Mouse (Mus musculus) ES-CJ7 (cell line): Measurements from ENCODE around the gene Dennd1b.

Experiments
- DNase-seq: peaks from one replicate; pipeline ENCODE4 v3.0.0; 2011; ENCODE audit warnings: low read depth, low spot score

The Dennd1b gene

GRCm38 (mm10) chr1:138963161-138963867 lies at the start of gene Dennd1b:
Gene Dennd1b, plus strand, starts transcription at chr1:138963435.
- peak; percentile 85 for DNase-seq

DNA sequence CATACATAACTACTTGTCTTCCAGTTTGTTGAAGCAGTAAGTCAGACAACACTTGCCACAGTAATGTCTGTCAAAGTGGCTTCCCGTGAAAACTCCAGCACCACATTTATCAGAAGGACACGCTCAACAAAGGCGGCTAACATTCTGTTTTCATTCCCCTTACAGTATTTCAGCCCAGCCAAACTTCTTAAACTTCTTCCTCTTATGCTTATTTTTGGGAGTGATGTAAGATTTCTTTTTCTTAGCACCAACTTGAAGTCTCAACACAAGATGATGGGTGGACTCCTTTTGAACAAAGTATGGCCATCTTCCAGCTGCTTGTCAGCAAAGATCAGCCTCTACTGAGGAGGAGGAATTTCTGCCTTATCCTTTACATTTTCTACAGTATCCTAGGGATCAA lies 47.6 kb upstream of the Dennd1b start:
- DNase-seq: no peak

GRCm38 (mm10) chr1:138919601-138920000 lies 43.6 kb upstream of the Dennd1b start:
- no peak for DNase-seq

DNA sequence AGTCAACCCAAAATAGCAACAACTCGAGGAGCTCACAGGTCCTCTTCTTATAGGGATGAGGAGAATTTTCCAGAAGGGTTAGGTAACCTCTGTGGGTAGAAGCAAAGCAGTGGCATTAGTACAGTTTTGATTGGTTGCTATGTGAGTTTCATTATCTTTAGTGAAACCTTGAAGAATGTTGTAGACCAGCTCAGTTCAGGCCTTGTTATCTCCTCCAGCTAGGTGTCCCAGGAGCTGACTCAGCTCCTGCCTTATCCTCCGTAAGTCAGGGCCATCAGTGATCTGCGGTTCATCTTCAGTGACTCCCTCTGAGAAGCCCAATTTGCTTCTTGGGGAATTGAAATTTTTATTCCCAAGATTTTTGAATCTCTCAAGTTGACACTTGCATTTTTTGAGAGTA lies 43.2 kb upstream of the Dennd1b start:
- DNase-seq: no peak

- no peak for DNase-seq
Observed at GRCm38 (mm10) chr1:138920799-138921198, 42.4 kb upstream of the Dennd1b start.

GRCm38 (mm10) chr1:138922886-138923285 lies 40.3 kb upstream of the Dennd1b start:
- no peak for DNase-seq

- no peak for DNase-seq
Observed at GRCm38 (mm10) chr1:138924282-138924681, 39.0 kb upstream of the Dennd1b start.

DNA sequence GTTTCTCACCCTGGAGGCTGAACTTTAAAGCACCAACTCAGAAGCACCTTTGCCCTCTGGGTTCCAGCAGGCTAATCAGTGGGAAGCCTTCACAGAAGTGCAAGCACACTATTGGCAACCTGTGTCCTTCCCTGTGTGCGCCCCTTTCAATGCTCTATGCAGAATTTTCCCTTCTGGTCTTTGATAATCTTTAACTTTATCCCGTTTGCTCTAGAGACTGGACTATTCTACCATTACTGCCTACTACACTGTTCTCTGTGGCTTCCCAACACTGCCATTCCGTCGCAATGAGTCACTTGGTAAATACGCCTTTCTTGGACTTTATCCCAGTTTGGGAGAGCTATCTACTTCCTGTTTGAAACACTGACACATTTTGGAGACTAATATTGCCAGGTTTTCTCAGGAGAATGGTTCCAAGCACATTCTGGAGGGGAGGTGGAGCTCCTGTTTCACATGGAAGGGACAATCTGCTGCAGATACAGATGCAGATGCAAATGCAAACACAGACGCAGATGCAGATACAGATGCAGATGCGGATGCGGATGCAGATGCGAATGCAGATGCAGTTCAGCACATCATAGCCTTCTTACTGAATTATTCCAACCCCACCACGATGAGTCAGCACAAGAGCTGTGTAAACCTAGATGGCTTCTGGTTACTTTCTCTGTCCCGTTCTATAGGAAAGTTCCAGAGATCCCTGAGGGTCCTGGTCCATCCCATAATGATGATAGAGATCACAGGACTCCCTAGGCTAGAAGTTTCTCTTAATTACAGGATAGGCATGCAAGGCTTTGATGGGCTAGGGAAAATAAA lies 34.4 kb upstream of the Dennd1b start:
- DNase-seq: no peak

DNA sequence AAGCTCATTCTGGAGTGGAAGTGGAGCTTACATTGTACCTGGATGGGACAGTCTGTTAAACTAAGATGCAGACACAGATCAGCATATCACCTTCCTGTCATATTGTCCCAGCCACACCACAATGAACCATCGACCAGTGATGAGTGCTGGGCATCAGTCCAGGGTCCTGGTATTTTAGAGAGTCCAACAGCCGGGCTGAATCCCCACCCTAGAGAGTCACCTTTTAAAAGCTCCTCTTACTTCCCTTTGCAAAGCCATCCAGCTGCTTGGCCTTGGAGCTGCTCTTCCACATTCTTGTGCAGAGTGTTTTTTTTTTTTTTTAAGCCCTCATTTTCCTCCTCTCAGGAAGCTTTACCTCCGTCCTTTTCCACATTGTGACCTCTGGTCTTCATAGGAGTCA lies 33.2 kb upstream of the Dennd1b start:
- no peak for DNase-seq

- no peak for DNase-seq
Observed at GRCm38 (mm10) chr1:138930856-138931255, 32.4 kb upstream of the Dennd1b start.

- no peak for DNase-seq
Observed at GRCm38 (mm10) chr1:138936169-138936568, 27.1 kb upstream of the Dennd1b start.

DNA sequence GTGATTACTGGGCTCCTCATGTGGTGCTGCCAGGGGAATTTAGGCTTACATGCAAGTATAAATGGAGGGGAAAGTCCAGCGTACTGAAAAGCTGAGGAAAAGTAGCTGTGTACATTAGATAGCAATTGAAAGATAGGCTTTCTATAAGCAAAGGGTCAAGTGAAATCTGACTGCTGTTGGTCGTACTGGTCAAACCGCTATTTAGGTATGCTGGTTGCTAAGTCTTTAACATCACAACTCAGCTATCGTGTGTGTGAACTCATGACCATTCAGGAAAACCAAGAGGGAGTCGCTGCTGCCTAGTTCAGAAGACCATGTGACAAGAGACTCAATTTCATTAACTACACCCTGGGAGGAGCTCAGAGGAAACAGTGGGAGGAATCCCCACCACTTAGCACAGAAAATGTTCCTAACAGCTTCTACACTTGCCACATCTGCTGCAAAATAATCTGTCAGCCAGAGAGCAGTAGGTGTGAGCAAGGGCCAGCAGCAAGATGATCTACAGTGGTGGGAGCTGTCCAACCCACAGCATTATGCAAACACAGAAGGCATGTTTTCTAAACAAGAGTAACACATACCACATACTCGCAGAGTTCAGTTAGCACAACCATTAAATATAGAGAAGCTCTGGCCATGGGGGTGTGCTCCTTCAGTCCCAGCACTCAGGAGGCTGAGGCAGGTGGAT lies 25.4 kb upstream of the Dennd1b start:
- no peak for DNase-seq

GRCm38 (mm10) chr1:138939579-138940139 lies 23.6 kb upstream of the Dennd1b start:
- DNase-seq: no peak

GRCm38 (mm10) chr1:138940407-138940806 lies 22.8 kb upstream of the Dennd1b start:
- no peak for DNase-seq

- no peak for DNase-seq
Observed at GRCm38 (mm10) chr1:138952173-138952572, 11.1 kb upstream of the Dennd1b start.

DNA sequence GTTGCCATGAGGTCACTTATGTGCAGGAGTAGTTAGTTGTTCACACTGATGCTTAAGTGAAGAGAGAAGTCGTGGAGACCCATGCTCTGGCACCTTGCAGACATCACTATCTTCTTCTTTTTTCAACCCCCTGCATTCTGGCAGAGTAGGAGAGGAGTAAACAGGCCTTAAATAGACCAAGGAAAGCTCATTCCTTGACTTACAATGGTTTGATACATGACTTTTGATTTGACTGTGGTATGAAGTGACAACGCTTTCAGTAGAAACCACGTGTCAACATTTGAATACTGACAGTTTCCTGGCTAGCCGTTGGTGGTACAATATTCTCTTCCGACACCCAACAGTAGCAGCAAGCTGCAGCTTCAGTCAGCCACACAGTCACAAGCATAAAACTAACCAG lies 8.3 kb upstream of the Dennd1b start:
- no peak for DNase-seq

DNA sequence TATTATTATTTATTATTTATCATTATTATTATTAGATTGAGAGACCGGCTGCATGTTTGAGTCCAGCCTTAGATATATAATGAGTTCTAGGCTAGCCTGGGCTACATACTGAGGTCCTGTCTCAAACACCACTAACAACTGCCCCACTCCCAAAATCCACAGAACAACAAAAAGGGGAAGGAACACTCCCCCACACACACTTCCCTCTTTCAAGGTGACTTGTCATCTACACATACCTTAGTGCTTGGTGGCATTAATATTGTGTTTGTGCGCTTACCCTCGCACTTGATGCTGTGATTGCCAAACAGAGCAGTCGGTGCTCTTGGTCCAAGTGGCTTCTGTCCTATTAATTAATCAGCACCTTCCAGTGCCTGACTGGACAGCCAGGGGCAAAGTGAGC lies 7.8 kb upstream of the Dennd1b start:
- no peak for DNase-seq

DNA sequence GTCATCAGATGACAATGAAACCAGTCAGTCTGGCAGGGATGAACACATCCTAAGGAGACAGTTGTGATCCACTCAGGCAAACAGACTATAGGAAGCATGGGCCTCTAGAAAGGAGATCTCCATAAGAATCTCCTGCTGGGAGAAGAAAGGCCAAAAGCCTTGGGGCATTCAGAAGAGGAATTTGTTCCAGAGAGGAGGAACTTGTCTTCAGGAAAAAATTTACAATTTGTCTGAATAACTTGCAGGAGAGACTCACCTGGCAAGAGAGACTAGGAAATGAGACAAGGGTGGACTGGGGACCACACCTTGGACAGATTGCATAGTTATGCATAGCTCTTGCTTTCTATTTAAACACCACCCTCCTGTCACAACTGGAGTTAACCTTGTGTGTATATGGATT lies 6.7 kb upstream of the Dennd1b start:
- DNase-seq: peak; percentile 66

- peak; percentile 55 for DNase-seq
Observed at GRCm38 (mm10) chr1:138957111-138957510, 6.1 kb upstream of the Dennd1b start.

GRCm38 (mm10) chr1:138958863-138959262 lies 4.4 kb upstream of the Dennd1b start:
- no peak for DNase-seq

- no peak for DNase-seq
Observed at GRCm38 (mm10) chr1:138959903-138960483, 3.2 kb upstream of the Dennd1b start.
